Mouse (Mus musculus) cerebellum, adult 8-10 months (tissue): ENCODE results near the gene D11Wsu47e.
A peak's percentile ranks its signal among the peaks of the same experiment; 100 is the strongest.
"Not testable (repeated sequence)": the region's sequence is repeated elsewhere in the genome, so short reads cannot be mapped to it uniquely, and the experiment has no call there.

Source experiments
- DNase-seq: peaks from one replicate; pipeline ENCODE4 v3.0.0; 2022

Gene D11Wsu47e

DNA sequence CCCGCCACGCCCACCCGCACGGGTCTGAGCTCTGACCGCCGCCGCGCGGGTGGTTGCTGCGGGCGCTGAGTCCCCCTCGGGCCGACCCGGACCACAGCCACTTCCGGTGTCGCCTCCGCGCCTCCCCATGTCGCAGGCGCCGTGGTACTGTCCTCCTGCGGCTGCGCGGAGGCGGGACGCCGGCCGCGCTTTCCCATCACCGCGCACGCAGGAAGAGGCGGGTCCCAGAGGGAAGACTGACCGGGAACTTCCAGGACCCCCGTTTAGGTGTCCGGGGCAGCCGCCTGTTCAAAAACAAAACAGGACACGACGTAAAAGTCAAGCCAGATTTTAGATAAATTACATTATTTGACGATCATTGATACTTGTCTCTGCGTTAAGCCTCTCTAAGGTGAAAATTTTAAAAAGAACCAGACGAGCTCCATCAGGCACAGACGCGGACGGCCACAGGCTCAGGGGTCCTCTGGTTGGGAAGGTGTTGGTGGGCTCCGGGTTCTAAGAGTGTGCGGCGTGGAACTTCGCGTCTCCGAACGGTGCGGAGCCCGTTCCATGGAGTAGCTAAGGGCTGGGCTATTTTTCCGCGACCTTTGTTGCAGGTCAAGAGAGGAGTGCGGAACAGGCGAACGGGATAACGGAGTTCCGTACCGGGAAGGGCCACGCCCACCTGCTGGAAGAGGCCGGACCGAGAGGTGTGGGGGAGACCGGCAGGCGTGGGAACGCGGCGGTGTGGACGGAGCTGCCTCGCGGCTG, at the start of gene D11Wsu47e, which contains the start of gene Fam104a:
D11Wsu47e (plus strand) TSS at position 456 of the 750 bp plus-strand sequence.
Fam104a (minus strand) TSS at position 199 of the 750 bp plus-strand sequence.
- peak; percentile 97 for DNase-seq

DNA sequence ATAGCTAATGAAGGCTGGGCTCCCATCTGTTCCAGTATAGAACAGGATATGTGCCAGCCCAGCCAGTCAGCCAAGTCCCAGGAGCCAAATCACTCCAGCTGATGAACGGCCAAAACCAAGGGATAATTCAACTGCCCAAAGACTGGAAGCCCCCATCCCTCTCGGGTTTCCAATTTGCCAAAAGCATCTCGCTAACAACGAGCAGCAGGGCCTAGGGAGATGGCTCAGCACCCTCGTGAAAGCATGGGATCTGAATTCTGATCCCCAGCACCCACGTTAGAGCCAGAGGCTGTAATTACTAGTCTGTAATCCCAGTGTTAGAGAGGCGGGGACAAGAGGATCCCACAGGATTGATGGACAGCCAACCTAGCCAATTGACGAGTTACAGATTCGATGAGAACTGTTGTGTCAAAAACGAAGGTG, 49.5 kb upstream of the D11Wsu47e start:
- no peak for DNase-seq

DNA sequence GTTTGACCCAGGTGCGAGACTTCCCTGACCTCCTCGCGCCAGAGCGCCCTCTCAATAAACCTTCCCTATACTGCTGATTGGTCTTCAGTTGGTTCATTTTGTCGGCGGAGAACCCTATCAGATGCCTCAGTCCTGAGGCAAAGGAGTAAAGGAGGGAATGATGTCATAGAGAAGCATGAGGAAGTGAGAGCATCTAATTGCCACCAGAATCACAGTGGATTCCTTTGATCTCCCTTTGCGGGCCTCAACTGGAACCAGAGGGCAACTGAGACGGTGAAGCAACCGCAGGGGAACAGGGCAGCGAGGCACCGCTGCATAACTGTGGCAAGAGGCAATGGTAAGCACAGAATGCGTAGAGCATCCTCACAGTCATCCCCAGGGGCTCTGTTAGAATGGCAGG, 45.5 kb upstream of the D11Wsu47e start:
- no peak for DNase-seq

DNA sequence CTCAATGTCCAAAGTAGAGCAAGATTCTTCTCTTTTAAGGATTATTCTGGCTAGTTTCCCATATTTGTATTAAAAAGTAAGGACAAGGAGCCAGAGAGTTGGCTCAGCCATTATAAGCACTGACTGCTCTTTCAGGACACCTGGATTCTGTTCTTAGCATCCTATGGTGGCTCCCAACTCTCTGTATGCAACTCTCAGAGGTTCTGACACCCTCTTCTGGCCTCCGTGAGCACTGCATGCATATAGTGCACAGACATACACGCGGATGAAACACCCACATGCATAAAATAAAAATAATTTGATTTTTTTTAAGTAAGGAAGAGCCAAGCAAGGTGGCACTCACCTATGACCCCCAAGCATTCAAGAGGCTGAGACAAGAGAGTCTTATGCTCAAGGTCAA, 39.0 kb upstream of the D11Wsu47e start:
- no peak for DNase-seq

DNA sequence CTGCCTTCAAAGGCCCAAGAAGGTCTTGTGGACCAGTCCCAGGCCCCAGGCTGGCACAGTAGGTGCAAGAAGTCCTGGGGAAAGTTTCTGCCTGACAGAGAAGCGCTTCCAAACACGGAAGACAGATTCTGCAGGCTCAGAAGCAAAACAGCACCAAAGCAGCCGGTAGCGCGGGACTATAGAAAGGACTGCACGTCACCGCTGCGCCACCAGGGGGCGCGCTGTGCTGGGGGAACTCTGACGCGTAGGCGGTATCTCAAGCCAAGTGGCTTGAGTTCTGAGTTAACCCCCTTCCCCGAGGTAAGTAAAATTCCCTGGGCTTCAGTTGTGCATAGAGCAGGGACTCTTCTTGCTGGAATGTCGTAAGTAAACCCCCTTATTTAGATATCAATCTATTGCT, 36.1 kb upstream of the D11Wsu47e start:
- peak; percentile 88 for DNase-seq

DNA sequence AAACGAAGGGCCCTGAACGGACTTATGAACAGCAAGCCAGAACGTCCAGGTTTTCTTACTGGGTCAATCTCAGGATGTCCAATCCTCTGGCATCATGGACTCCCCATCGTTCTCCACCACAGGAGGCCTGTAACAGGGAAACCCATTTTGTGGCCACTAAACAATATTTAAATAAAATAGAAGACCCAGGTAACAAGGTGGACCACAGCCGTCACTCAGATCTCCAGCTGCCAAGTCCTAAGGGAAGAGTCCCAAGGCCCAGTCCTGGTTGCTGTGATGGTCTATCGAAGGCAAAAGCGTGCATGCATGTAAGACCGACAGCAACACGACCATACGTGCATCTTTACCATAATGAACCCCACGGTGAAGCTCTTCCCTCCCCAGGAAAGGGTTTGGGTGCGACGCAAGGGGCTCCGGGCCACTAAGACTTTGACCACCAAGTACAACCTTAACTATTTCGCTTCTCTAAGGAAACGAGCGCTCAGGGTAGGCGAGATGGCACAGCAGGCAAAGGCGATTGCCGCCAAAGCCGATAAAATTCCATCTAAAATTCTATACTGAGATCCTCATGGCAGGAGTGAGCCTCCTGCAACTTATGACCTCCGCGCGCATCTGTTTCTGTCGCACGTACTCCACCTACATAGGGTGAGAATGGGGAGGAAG, 35.4 kb upstream of the D11Wsu47e start, which contains the start of gene Cog1:
Cog1 (plus strand) TSS at position 480 of the 663 bp plus-strand sequence.
- DNase-seq = no peak

DNA sequence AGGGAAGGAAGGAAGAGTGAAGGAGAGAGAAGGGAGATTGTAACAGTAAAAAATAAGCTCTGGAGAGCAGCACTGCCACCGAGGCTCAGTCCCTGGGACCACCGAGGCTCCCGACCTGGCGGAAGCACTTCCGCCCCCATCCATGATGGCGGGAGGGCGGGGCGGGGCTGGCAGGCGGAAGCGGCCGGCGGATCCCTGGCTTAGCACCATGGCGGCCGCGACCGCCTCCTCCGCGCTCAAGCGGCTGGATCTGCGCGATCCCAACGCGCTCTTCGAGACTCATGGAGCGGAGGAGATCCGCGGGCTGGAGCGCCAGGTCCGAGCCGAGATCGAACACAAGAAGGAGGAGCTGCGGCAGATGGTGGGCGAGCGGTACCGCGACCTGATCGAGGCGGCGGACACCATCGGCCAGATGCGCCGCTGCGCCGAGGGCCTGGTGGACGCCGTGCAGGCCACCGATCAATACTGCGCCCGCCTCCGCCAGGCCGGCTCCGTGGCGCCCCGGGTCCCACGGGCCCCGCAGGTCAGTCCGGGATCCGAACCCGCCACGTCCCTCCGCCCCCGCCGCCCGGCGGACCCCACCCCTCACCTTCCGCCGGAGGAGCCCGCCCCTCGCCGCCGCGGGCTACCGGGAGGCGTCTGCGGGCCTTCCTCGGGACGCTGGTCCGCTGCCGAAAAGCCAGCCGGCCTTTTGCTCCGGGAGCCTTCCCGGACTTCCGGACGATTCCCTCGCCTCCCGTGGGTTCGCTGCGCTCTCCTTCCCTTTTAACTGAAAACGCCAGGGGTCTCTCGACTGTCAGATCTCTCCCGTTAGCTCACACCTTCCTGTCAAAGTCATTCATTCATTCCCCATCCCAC, 34.6 kb upstream of the D11Wsu47e start, which contains the start of gene Slc39a11:
Slc39a11 (minus strand) TSS at position 727 of the 858 bp plus-strand sequence.
- DNase-seq = peak; percentile 66

DNA sequence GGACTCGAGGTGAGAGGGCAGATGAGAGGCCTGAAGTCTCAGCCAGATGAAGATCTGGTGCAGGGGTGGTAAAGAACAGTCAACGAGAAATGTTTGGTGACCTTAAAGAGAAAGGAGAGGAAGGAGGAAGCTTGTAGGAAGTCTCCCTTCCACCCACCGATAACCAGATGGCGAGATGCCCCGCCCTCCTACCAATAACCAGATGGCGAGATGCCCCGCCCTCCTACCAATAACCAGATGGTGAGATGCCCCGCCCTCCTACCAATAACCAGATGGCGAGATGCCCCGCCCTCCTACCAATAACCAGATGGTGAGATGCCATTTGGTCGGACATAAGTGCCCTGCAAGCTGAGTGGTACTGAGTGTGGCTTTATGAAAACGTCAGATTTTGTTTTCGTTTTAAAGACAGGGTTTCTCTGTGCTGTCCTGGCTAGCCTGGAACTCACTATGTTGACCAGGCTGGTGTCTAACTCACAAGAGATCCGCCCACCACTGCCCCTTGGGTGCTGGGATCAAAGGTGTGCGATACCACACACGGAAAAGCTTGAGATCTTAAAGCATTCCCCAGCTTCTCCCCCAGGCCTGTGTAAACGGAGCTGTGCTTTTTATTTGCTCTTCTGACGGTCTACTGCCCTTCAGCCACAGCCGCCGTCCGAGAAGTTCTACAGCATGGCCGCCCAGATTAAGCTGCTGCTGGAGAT, 32.9 kb upstream of the D11Wsu47e start:
- peak; percentile 61 for DNase-seq

DNA sequence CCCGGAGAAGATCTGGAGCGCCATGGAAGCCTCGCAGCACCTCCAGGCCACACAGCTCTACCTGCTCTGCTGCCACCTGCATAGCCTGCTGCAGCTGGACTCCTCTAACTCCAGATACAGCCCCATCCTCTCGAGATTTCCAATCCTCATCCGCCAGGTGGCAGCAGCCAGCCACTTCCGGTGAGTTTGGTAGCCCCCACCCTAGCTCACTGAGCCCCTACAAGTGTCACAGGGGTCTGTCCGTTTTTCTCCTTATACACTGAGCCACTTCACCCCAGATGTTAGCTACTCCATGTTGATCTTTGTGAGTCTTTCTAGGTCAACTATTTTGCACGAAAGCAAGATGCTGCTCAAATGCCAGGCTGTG, 32.3 kb upstream of the D11Wsu47e start:
- DNase-seq = no peak

DNA sequence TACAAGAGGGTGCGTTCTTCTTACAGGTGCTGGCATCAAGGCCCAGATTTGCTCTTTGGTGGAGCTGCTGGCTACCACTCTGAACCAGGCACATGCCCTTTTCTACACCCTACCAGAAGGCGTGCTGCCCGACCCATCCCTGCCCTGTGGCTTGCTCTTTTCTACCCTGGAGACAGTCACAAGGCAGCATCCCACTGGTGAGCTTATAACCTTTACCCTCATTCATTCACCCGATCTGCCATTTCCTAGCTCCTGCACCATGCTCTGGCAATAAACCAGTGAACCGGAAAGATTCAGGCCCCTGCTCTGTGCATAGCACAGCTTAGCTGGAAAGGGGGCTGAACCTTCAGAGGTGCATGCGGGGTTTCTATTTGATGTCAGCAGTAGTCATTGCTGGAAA, 31.7 kb upstream of the D11Wsu47e start:
- no peak for DNase-seq

DNA sequence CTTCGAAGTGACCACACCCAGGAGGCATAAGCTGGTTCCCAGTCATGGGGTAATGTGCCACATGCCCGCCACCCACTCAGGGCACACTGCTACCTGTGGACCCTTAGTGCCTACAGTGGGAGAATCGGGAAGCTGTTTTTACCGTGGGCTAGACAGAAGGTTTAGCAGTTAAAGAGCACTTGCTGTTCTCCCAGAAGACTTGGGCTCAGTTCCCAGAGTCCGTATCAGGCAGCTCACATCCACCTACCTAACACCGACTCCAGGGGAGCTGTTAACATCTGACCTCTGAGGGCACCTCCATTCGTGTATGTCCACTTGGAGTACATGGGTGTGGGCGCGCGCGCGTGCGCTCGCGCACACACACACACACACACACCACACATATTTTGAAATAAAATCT, 30.1 kb upstream of the D11Wsu47e start:
- DNase-seq = no peak

DNA sequence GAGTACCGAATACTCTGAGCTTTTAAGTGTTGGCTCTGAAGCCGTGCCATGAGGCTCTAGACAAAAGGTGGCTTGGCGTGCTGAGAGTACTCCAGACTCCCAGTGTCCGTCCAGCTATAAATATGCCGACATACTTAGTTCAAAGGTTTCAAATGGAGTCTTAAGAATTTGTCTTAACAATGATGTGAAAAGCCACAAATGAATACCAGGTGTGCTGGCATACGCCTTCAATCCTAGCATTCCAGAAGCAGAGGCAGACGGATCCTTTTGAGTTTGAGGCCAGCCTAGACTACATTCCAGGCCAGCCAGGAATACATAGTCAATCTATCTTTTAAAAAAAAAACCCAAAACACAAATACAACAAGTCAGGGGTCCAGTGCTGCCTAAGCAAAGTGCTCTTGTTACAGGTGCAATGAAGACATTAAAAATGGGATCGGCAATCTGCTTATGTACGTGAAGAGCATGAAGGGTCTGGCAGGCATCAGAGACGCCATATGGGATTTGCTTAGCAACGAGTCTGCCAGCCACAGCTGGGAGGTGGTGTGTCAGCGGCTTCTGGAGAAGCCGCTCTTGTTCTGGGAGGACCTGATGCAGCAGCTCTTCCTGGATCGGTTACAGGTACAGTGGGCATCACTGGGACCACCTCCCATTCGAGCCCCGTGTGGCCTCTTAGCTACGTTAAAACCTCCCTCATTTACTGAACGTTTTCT, 29.5 kb upstream of the D11Wsu47e start:
- no peak for DNase-seq

DNA sequence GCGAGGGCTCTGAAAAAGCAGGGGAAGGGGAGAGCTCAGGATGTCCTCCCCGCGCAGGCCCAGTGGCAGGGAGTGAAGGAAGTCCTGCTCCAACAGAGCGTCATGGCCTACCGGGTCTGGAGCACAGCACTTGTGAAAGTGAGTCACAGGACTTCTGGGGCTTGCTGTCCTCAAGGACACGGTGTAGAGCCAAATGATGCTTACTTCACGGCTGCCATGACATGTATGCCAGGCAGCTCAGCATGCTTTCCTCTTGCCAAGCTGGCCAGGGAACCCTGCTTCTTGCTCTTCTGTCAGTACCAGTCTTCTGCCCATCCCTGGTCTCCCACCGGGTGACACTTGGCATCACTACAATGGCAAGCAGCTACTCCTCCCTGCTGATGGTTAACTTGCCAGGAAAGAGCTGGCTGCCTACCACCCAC, 27.7 kb upstream of the D11Wsu47e start:
- peak; percentile 92 for DNase-seq

DNA sequence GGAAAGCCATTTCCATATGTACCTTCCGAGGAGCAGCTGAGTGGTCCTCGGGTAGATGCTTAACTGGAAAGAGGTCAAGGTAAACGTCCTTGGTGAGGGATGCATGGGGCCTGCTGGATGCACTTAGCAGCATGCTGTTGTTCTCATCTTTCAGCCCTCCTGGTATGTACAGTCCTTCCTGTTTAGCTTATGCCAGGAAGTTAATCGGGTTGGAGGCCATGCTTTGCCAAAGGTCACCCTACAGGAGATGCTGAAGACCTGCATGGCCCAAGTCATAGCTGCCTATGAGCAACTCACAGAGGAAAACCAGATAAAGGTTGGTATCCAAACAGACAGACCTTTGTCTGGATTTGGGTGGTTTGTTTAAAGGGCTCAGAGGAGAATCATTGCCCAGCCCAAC, 27.0 kb upstream of the D11Wsu47e start:
- DNase-seq = no peak

DNA sequence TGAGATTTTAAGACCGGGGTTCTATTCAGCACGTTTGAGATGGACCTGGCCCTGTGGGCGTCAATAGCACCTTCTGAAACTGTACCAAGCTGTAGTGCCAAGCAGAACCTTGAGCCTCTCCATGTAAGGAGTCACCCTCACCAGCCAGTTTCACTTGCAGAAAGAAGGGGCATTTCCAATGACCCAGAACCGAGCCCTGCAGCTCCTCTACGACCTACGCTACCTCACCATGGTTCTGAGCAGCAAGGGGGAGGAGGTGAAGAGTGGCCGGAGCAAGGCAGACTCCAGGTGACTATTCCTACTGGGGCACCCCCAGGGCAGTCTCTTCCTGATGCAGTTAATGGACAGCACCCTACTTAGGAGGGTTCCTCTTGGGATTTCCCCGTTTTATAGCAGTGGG, 25.9 kb upstream of the D11Wsu47e start:
- no peak for DNase-seq

DNA sequence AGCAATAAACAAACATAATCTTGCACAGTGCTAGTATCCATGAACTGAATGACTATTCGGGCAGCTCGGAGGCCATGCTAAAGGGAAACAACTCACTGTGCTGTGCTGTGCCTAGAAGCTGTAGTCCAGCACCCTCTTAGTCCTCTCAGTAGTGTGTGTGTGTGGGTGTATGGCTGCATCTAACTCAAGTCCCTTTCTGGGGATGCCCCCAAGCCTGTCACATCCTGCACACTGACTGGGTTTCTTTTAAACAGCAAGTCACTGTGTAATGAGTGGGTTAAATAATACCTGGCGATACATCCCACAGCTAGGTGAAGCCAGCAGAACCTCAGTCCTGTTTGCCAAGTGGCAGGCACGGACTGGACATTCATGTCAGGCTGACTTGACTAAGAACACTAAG, 25.4 kb upstream of the D11Wsu47e start:
- no peak for DNase-seq

DNA sequence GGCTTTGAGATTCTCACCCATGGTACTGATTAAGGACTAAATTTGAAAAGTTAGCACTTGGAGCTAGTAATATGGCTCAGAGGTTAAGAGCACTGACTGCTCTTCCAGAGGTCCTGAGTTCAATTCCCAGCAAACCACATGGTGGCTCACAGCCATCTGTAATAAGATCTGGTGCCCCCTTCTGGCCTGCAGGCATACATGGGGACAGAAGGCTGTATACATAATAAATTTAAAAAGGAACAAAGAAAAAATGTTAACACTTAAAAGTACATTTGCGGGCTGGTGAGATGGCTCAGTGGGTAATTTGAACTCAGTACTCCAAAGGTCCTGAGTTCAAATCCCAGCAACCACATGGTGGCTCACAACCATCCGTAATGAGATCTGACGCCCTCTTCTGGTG, 24.0 kb upstream of the D11Wsu47e start:
- not testable (repeated sequence) for DNase-seq

DNA sequence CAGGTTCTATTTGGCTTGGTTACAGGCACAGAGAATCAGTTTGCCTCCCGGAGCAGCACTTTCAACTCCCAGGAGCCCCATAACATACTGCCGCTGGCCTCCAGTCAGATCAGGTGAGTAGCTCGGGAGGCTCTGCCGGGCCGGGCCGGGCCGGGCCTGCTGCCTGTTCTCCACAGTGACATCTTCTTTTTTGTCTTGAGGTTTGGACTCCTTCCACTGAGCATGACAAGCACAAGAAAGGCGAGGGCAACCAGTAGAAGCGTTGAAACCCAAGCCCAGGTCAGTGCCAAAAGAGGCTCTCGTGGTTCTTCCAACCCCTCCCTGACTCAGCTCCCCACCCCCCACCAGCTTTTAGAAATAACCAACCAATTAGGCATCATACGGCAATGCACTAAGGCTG, 23.3 kb upstream of the D11Wsu47e start:
- no peak for DNase-seq

DNA sequence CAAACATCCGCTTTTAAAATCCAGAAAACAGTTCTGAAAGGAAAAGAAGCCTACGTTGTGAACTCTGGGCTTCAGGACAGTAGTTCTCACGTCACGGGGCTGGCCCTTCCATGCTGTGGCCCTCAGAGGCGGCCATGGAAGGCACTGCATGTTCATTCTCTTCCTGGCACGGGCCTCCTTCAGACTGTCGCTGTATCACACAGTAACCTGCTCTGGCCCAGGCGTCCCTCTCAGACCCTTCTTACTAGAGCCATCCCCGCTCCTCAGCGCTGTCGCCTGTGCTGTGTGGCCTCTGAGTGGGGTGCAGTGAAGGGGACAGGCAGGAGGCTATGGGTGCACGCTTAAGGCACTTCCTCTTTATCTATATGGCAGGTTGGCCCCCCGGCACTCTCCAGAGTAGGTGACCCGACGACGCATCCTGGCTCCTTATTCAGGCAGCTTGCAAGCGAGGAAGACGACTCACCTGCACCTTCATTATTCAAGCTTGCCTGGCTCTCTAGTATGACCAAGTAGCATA, 22.3 kb upstream of the D11Wsu47e start:
- no peak for DNase-seq

DNA sequence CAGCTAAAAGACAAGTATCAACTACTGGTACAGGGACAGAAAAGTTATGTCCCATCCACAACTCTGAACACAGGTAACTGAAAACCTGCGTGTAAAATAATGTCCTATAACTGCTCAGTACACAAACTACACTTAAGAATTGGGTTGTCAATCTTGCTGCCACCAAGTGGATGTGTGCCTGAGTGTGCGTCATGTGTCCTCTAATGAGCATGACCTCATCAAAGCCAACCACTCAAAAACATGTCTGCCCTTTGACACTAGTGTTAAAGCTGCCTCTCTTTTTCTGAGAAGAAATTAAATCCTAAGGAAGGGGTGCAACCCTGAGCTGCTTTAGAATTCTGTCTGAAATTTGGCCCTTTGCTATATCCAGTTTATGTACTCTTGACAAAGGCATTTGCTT, 19.9 kb upstream of the D11Wsu47e start:
- DNase-seq = no peak

DNA sequence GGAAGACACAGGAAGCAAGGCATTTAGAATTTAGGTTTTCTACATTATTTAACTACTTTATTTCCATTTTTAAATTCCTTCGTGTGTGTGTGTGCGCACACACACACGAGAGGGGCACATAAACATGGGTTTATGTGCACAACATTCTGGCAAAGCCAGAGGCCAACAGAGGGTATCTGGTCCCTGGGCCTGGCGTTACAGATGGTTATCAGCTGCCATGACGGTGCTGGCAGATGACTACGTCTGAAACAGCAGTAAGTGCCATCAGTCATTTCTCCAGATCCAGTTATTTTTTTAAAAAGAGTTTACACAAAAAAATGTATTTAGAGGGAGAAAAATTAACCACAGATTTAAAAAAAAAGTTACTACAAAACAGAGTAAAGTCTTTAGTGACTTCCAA, 18.0 kb upstream of the D11Wsu47e start:
- no peak for DNase-seq

DNA sequence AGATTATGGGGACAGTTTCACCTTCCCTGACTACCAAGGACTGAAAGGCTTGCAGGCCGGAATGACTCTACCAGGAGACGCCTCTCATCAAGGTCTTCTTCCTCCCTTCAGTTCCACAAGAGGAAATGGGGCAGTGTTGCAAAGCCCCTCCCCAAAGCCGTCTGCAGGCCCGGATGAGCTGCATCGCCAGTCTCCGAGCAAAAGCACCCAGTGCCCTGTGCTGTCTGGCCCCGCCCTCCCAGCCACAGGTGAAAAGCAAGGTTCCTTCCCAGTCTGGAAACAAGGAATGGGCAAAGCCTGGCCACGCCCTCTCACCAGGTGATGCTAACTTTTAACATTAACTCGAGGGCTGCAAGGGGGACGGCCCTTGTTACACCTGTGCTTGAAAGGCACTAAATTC, 17.6 kb upstream of the D11Wsu47e start:
- DNase-seq = no peak
